Mouse (Mus musculus) heart, embryonic 11.5 days (tissue): ENCODE data around the gene Olfr186. TPM values are rescaled to one million over a fixed set of nuclear protein-coding genes. Genes with fewer than 3 reads are reported as not detected.

Experiments used
- ATAC-seq: fragments of 200-750 bp; cut with Nextera tagmentation; replicated peaks from 2 replicates; pipeline ENCODE4 v1.8.0; 2017; ENCODE audit warnings: moderate library complexity; ENCODE audit not compliant: insufficient number of reproducible peaks, low FRiP score, low TSS enrichment
- H3K27ac ChIP-seq: fragments of 300-500 bp; sonication (generic); 2 replicates; pipeline ENCODE4 v1.5.1; 2014; ENCODE audit warnings: mild to moderate bottlenecking, low read depth, low read length
- H3K27me3 ChIP-seq: fragments of 300-500 bp; sonication (generic); 2 replicates; pipeline ENCODE4 v1.6.1; 2014; ENCODE audit warnings: mild to moderate bottlenecking, low read length, mixed read lengths; ENCODE audit not compliant: control insufficient read depth, insufficient read depth
- H3K36me3 ChIP-seq: fragments of 300-500 bp; sonication (generic); 2 replicates; pipeline ENCODE4 v1.6.1; 2014; ENCODE audit warnings: mild to moderate bottlenecking, low read length, moderate library complexity, mixed read lengths; ENCODE audit not compliant: control insufficient read depth, insufficient read depth
- H3K4me1 ChIP-seq: fragments of 300-500 bp; sonication (generic); 2 replicates; pipeline ENCODE4 v1.6.1; 2014; ENCODE audit warnings: low read length; ENCODE audit not compliant: control insufficient read depth, insufficient read depth
- H3K4me2 ChIP-seq: fragments of 300-500 bp; sonication (generic); 2 replicates; pipeline ENCODE4 v1.6.1; 2014; ENCODE audit warnings: mild to moderate bottlenecking, moderate library complexity
- H3K4me3 ChIP-seq: fragments of 300-500 bp; sonication (generic); 2 replicates; pipeline ENCODE4 v1.5.1; 2014; ENCODE audit warnings: low read depth, low read length
- H3K9ac ChIP-seq: fragments of 300-500 bp; sonication (generic); 2 replicates; pipeline ENCODE4 v1.6.1; 2014; ENCODE audit warnings: mild to moderate bottlenecking, low read depth, low read length, moderate library complexity
- H3K9me3 ChIP-seq: fragments of 300-500 bp; sonication (generic); replicated peaks from 2 replicates; pipeline ENCODE4 v1.6.1; 2016; ENCODE audit warnings: low read length; ENCODE audit not compliant: control insufficient read depth
- WGBS: fragments of 180-500 bp; shearing (Covaris S2); extraction: QIAGEN DNeasy Blood & Tissue Kit; methylation state at CpG from one replicate; pipeline ENCODE4 v1.1.7; 2014; ENCODE audit not compliant: insufficient replicate concordance; 5-methylcytosine and 5-hydroxymethylcytosine counted together
- polyA plus RNA-seq: library from polyadenylated mRNA; unstranded; fragments of >200 nt; fragmentation: Nextera tagmentation; extraction: Ambion mirVana; gene quantifications from 2 replicates; pipeline ENCODE4 v1.2.1, GENCODE M21; 2014

Olfr186 gene
- polyA plus RNA-seq, 1 experiment from 2014 or later, result not detected

GRCm38 (mm10) chr16:59039710-59040109 is 9.6 kb upstream of the Olfr186 start, which contains the start of gene Olfr187:
Olfr187 (minus strand) TSS chr16:59039767.
- Histone ChIP-seq H3K4me2 (no peak within 1 kb of the TSS), H3K9me3 (no peaks in the 10 kb centered on the region), H3K36me3 (no peaks in the 10 kb centered on the region), H3K9ac (no peak within 1 kb of the TSS), H3K27me3 (no peaks in the 10 kb centered on the region), H3K4me1 (no peaks in the 10 kb centered on the region), H3K27ac (no peak within 1 kb of the TSS), H3K4me3 (no peak within 1 kb of the TSS)
- WGBS, result 75% methylated on average over 7 of the region's 7 CpGs
- no peak for ATAC-seq

GRCm38 (mm10) chr16:59013357-59014018 is 16.6 kb downstream of the Olfr186 start:
- no peak overlapping the region for H3K27ac ChIP-seq
- no peak overlapping the region for H3K9ac ChIP-seq
- no peak overlapping the region for H3K4me3 ChIP-seq
- no peaks in the 10 kb centered on the region for H3K27me3 ChIP-seq
- no peaks in the 10 kb centered on the region for H3K36me3 ChIP-seq
- WGBS, result 65% methylated on average over 2 of the region's 2 CpGs
- no peak overlapping the region for H3K4me2 ChIP-seq
- ATAC-seq, result no peak
- no peaks in the 10 kb centered on the region for H3K9me3 ChIP-seq
- H3K4me1 ChIP-seq, result no peaks in the 10 kb centered on the region

- no peak for ATAC-seq
These were observed 22.9 kb downstream of the Olfr186 start for GRCm38 (mm10) chr16:59007146-59007545.

GRCm38 (mm10) chr16:58995057-58995456 is 35.0 kb downstream of the Olfr186 start, which contains the start of gene Olfr183:
Olfr183 (plus strand) TSS chr16:58995357.
- Histone ChIP-seq H3K9ac (no peak within 1 kb of the TSS), H3K9me3 (no peaks in the 10 kb centered on the region), H3K27ac (no peak within 1 kb of the TSS), H3K36me3 (no peaks in the 10 kb centered on the region), H3K4me2 (no peak within 1 kb of the TSS), H3K4me1 (no peaks in the 10 kb centered on the region), H3K27me3 (no peaks in the 10 kb centered on the region), H3K4me3 (no peak within 1 kb of the TSS)
- 55% methylated on average over 2 of the region's 2 CpGs for WGBS
- no peak for ATAC-seq

More at GRCm38 (mm10) chr16:59007146-59007545, 22.9 kb downstream of the Olfr186 start:
- no peak overlapping the region for H3K4me3 ChIP-seq
- H3K27me3 ChIP-seq, result no peaks in the 10 kb centered on the region
- no peak overlapping the region for H3K9ac ChIP-seq
- no peaks in the 10 kb centered on the region for H3K36me3 ChIP-seq
- no peak overlapping the region for H3K27ac ChIP-seq
- H3K4me1 ChIP-seq, result no peaks in the 10 kb centered on the region
- H3K9me3 ChIP-seq, result no peaks in the 10 kb centered on the region
- H3K4me2 ChIP-seq, result no peak overlapping the region

Other genes starting within 250 kb of the Olfr186 start
- not detected in 2 replicates for gene Olfr173, start 230.0 kb downstream of the Olfr186 start, polyA plus RNA-seq
- not detected in 2 replicates for gene Olfr175-ps1, start 203.5 kb downstream of the Olfr186 start, polyA plus RNA-seq
- not detected in 2 replicates for gene Olfr177, start 155.5 kb downstream of the Olfr186 start, polyA plus RNA-seq
- gene Olfr178, start 138.2 kb downstream of the Olfr186 start, polyA plus RNA-seq, result not detected in 2 replicates
- gene Olfr181, start 101.5 kb downstream of the Olfr186 start, polyA plus RNA-seq, result not detected in 2 replicates
- not detected in 2 replicates for gene Olfr180, start 100.9 kb downstream of the Olfr186 start, polyA plus RNA-seq
- gene Olfr183, start 34.9 kb downstream of the Olfr186 start, polyA plus RNA-seq, result not detected in 2 replicates
- gene Olfr187, start 9.5 kb upstream of the Olfr186 start, polyA plus RNA-seq, result not detected in 2 replicates
- gene Olfr190, start 47.7 kb upstream of the Olfr186 start, polyA plus RNA-seq, result not detected in 2 replicates
- gene Olfr191, start 59.5 kb upstream of the Olfr186 start, polyA plus RNA-seq, result not detected in 2 replicates
- gene Olfr193, start 81.6 kb upstream of the Olfr186 start, polyA plus RNA-seq, result not detected in 2 replicates
- gene Olfr194, start 90.8 kb upstream of the Olfr186 start, polyA plus RNA-seq, result not detected in 2 replicates
- gene Olfr195, start 116.8 kb upstream of the Olfr186 start, polyA plus RNA-seq, result not detected in 2 replicates
- gene Olfr196, start 140.2 kb upstream of the Olfr186 start, polyA plus RNA-seq, result not detected in 2 replicates
- gene Olfr198, start 173.2 kb upstream of the Olfr186 start, polyA plus RNA-seq, result not detected in 2 replicates
- gene Olfr199, start 189.5 kb upstream of the Olfr186 start, polyA plus RNA-seq, result not detected in 2 replicates
- not detected in 2 replicates for gene Olfr201, start 242.3 kb upstream of the Olfr186 start, polyA plus RNA-seq